Mouse (Mus musculus): ENCODE measurements around the gene Mcpt1. TPM values are rescaled to one million over a fixed set of nuclear protein-coding genes. Genes with fewer than 3 reads are reported as not detected.
"Not testable (repeated sequence)": the region's sequence is repeated elsewhere in the genome, so short reads cannot be mapped to it uniquely, and the experiment has no call there.

Mcpt1 gene
- total RNA-seq (2014; rRNA removed) (not detected in 2 replicates), polyA plus RNA-seq (2015; fragmentation: Nextera tagmentation; extraction: Ambion mirVana) (not detected in 2 replicates)

DNA sequence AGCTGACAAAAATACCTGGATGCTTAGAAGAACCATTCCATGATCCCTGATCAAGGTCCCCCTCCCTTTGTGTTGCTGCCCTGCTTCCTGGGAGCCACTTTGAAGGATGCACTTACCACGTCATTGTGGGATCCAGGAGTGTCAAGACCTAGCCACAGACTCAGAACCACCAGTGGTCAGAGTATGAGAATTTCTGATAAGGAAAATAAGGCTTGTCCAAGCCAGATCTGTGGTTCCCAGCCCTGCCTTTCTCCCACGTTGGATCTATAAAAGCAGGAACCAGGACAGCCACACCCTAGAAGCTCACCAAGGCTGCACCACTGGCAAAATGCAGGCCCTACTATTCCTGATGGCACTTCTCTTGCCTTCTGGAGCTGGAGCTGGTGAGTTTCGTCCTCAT lies at the start of gene Mcpt1:
TSS of gene Mcpt1 (plus strand) at position 301 of the 400 bp plus-strand sequence.
- not testable (repeated sequence) for H3K9ac ChIP-seq (replicated peaks; ENCODE audit: low read length, poor library complexity, severe bottlenecking); H3K9me3 ChIP-seq (ENCODE audit: low read length); H3K4me2 ChIP-seq (ENCODE audit: low read depth, low read length, poor library complexity, severe bottlenecking); H3K4me1 ChIP-seq (ENCODE audit: insufficient read depth, low read length); DNase-seq (ENCODE audit: low spot score); H3K4me3 ChIP-seq (ENCODE audit: low read depth, low read length); H3K36me3 ChIP-seq (ENCODE audit: insufficient read depth, low read length); H3K27me3 ChIP-seq (ENCODE audit: insufficient read depth, low read length); ATAC-seq (ENCODE audit: low FRiP score); H3K27ac ChIP-seq (ENCODE audit: low read depth, low read length)
- WGBS: 85% methylated on average over 3 of the region's 3 CpGs

GRCm38 (mm10) chr14:55987464-55987863 lies 30.3 kb upstream of the Mcpt1 start:
- H3K4me1 ChIP-seq (ENCODE audit: insufficient read depth, low read length); H3K9ac ChIP-seq (replicated peaks; ENCODE audit: low read length, poor library complexity, severe bottlenecking); H3K27me3 ChIP-seq (ENCODE audit: insufficient read depth, low read length); H3K36me3 ChIP-seq (ENCODE audit: insufficient read depth, low read length); H3K9me3 ChIP-seq (ENCODE audit: low read length); DNase-seq (ENCODE audit: low spot score); H3K27ac ChIP-seq (ENCODE audit: low read depth, low read length); ATAC-seq (ENCODE audit: low FRiP score); H3K4me2 ChIP-seq (ENCODE audit: low read depth, low read length, poor library complexity, severe bottlenecking); H3K4me3 ChIP-seq (ENCODE audit: low read depth, low read length): not testable (repeated sequence)
- 75% methylated on average over 1 of the region's 3 CpGs for WGBS

GRCm38 (mm10) chr14:56013147-56013546 lies 4.6 kb upstream of the Mcpt1 start:
- Histone ChIP-seq H3K27me3 (ENCODE audit: insufficient read depth, low read length) (no peaks in the 10 kb centered on the region), H3K9ac (replicated peaks; ENCODE audit: low read length, poor library complexity, severe bottlenecking) (no peak overlapping the region), H3K9me3 (ENCODE audit: low read length) (no peaks in the 10 kb centered on the region), H3K4me3 (ENCODE audit: low read depth, low read length) (no peak overlapping the region), H3K4me2 (ENCODE audit: low read depth, low read length, poor library complexity, severe bottlenecking) (no peak overlapping the region), H3K4me1 (ENCODE audit: insufficient read depth, low read length) (no peaks in the 10 kb centered on the region), H3K36me3 (ENCODE audit: insufficient read depth, low read length) (no peaks in the 10 kb centered on the region), H3K27ac (ENCODE audit: low read depth, low read length) (no peak overlapping the region)
- WGBS: 63% methylated on average over 3 of the region's 3 CpGs
- no peak for DNase-seq (ENCODE audit: low spot score)
- TF ChIP-seq CTCF (IDR thresholded peaks at IDR 0.05): no peak
- no peak for ATAC-seq (ENCODE audit: low FRiP score)

- 87% methylated on average over 2 of the region's 2 CpGs for WGBS
- H3K4me3 ChIP-seq (ENCODE audit: low read depth, low read length): no peak overlapping the region
Measured at GRCm38 (mm10) chr14:56013924-56014323, 3.8 kb upstream of the Mcpt1 start.

DNA sequence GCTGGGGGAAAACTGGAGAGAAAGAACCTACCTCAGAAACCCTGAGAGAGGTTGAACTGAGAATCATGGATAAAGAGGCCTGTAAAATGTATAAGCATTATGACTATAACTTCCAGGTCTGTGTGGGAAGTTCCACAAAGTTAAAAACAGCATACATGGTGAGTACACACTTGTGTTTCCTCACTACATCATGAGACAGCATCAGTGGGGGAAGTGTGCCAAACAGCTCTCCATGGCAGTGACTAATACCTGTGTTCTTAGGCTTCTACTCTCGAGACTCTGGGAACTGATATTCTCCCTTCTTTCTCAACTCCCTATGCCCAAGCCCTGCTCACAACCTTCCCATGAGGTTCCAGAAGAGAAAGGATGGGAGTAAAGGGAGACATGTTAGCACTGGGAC lies 1.7 kb downstream of the Mcpt1 start:
- H3K27me3 ChIP-seq (ENCODE audit: insufficient read depth, low read length): no peaks in the 10 kb centered on the region
- H3K9ac ChIP-seq (replicated peaks; ENCODE audit: low read length, poor library complexity, severe bottlenecking): no peak overlapping the region
- DNase-seq (ENCODE audit: low spot score) (no peak), ATAC-seq (ENCODE audit: low FRiP score) (no peak)
- TF ChIP-seq CTCF (IDR thresholded peaks at IDR 0.05): no peak
- no peaks in the 10 kb centered on the region for H3K4me1 ChIP-seq (ENCODE audit: insufficient read depth, low read length)
- no peak overlapping the region for H3K27ac ChIP-seq (ENCODE audit: low read depth, low read length)
- 75% methylated on average over 1 of the region's 1 CpGs for WGBS
- H3K36me3 ChIP-seq (ENCODE audit: insufficient read depth, low read length): no peaks in the 10 kb centered on the region
- no peak overlapping the region for H3K4me3 ChIP-seq (ENCODE audit: low read depth, low read length)
- H3K4me2 ChIP-seq (ENCODE audit: low read depth, low read length, poor library complexity, severe bottlenecking): no peak overlapping the region
- H3K9me3 ChIP-seq (ENCODE audit: low read length): no peaks in the 10 kb centered on the region

More at GRCm38 (mm10) chr14:56013924-56014323, 3.8 kb upstream of the Mcpt1 start:
- no peak for TF ChIP-seq CTCF (IDR thresholded peaks at IDR 0.05)
- Histone ChIP-seq H3K4me1 (ENCODE audit: insufficient read depth, low read length) (no peaks in the 10 kb centered on the region), H3K9me3 (ENCODE audit: low read length) (no peaks in the 10 kb centered on the region), H3K36me3 (ENCODE audit: insufficient read depth, low read length) (no peaks in the 10 kb centered on the region), H3K4me2 (ENCODE audit: low read depth, low read length, poor library complexity, severe bottlenecking) (no peak overlapping the region), H3K27me3 (ENCODE audit: insufficient read depth, low read length) (no peaks in the 10 kb centered on the region), H3K9ac (replicated peaks; ENCODE audit: low read length, poor library complexity, severe bottlenecking) (no peak overlapping the region), H3K27ac (ENCODE audit: low read depth, low read length) (no peak overlapping the region)
- DNase-seq (ENCODE audit: low spot score): no peak
- ATAC-seq (ENCODE audit: low FRiP score): no peak

DNA sequence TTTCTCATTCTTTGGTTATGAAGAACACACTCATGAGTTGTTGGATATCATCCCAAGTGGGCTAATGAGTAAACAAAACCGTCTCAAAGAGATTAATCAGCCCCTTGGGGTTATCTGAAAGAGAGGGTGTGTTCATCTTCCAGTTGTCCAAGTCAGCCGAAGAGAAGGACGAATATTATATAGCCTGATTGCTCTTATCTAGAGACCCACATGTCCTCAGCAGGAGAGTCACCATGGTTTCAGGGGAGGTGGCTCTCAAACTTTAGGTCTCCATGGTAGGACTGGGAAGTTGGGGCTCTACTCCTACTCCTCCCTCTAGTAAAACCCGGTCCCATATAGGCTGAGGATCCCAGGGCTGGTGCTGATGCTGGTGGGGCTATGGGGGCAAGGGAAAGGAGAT lies 3.5 kb downstream of the Mcpt1 start:
- not testable (repeated sequence) for DNase-seq (ENCODE audit: low spot score); ATAC-seq (ENCODE audit: low FRiP score); H3K4me3 ChIP-seq (ENCODE audit: low read depth, low read length); H3K36me3 ChIP-seq (ENCODE audit: insufficient read depth, low read length); H3K9me3 ChIP-seq (ENCODE audit: low read length); H3K4me1 ChIP-seq (ENCODE audit: insufficient read depth, low read length); H3K27ac ChIP-seq (ENCODE audit: low read depth, low read length); H3K9ac ChIP-seq (replicated peaks; ENCODE audit: low read length, poor library complexity, severe bottlenecking); H3K27me3 ChIP-seq (ENCODE audit: insufficient read depth, low read length); H3K4me2 ChIP-seq (ENCODE audit: low read depth, low read length, poor library complexity, severe bottlenecking)
- WGBS: 83% methylated on average over 3 of the region's 4 CpGs

GRCm38 (mm10) chr14:56030395-56030794 lies 12.6 kb downstream of the Mcpt1 start, which contains the start of gene Mcpt9:
Gene Mcpt9, minus strand, starts transcription at chr14:56030495.
- not testable (repeated sequence) for ATAC-seq (ENCODE audit: low FRiP score); H3K27ac ChIP-seq (ENCODE audit: low read depth, low read length); H3K9ac ChIP-seq (replicated peaks; ENCODE audit: low read length, poor library complexity, severe bottlenecking); DNase-seq (ENCODE audit: low spot score); H3K4me3 ChIP-seq (ENCODE audit: low read depth, low read length); H3K27me3 ChIP-seq (ENCODE audit: insufficient read depth, low read length); H3K9me3 ChIP-seq (ENCODE audit: low read length); H3K4me2 ChIP-seq (ENCODE audit: low read depth, low read length, poor library complexity, severe bottlenecking); H3K4me1 ChIP-seq (ENCODE audit: insufficient read depth, low read length); H3K36me3 ChIP-seq (ENCODE audit: insufficient read depth, low read length)
- 90% methylated on average over 3 of the region's 3 CpGs for WGBS
